Mouse (Mus musculus) T-helper 2 cell (primary cell): ENCODE measurements at regions not wholly inside any gene's neighbourhood (a gene's known extent, or its start where the extent isn't known, plus 50 kb on each side); places are given as distances from the start of the nearest gene placed in this dataset.

Experiments
- in situ Hi-C: fragments of 300-600 bp; cut with MboI, MseI; formaldehyde crosslinking; loops from one replicate; pipeline ENCODE4 v1.15.1; 2025; ENCODE audit warnings: high pct_unique_total_duplicates

DNA sequence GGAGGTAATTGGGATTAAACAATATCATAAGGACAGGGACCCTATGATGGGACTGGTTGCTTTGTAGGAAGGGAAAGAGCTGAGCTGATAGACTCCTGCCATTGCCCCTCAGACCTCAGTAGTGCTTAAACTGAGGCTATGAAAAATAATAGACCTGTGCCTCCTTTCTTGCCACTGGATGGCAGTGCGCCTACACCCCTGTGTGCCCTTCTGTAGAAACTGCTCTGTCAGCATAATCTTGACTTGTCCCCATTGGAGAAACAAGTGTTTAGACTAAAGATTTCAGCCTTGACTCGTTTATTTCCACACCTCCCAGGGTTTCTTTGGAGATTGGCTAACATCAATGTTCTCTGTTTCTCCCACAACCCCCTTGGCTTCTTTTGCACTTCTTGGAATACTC is 876.0 kb upstream of the Fam160b2 start:
- in situ Hi-C loops = no loop called here

DNA sequence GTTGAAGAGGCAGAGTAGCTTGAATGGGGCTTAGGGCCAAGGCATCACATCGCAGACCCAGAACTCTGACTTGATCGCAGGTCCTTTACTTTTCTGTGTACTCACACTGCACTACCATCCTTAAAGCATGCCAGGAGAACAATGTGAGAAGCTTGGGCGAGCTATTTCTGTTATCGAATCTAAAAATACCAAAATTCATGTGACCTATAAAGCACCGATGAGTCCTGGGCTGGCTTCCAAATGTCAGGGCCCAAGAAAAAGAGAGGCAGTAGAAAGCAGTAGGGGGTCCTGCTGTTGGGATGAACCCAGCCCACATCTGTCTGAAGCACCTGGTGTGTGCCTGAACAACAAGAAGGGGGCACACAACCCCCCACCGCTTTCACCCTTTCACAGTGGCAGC is 874.3 kb upstream of the Fam160b2 start:
- in situ Hi-C loops = no loop called here

DNA sequence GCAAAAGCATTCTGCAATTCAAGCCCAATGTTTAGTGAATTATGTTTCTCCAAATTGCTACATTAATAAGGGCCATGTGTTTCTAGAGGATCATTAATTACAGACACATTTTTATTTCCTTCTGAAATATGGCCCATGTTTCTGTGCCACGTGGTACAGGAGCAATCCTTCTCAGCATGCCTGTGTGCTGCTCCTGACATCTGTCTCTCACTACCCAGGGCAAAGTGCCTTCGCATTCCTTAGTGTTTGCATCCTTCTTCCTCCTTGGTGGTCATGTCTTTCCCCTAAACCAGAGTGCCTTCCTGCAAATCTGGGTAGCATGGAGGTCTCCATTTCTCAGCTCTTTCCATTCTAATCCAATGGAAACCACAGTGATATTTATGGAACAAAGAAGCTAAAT is 832.7 kb upstream of the Fam160b2 start:
- in situ Hi-C loops = no loop called here
